12 mouse cellular contexts compared by ENCODE assay signal in genomic region chr10:90753106-90753505, GRCm38 (mm10).
DNase-seq lines count a peak whose midpoint lies in the region; TF ChIP-seq lines count a peak whose summit lies in the region.
"Had no signal": no experiment of that assay in that cellular context is flagged by ENCODE, and none has a peak within 500 bp of the region (broad histone marks: within the 10 kb centered on the region; RNA-seq: fewer than 3 reads in every experiment).

No protein-coding gene starts in this region.

- DNase-seq in gastrocnemius, adult 2 months = peak; percentile 22
- no peak for DNase-seq in gastrocnemius, postnatal 25 days
- DNase-seq in 3T3-L1 (ENCODE audit: low read depth, low spot score) = peak; percentile 30
- DNase-seq in cerebellum, postnatal 14 days = peak; percentile 90 to 91
- DNase-seq in left cerebral cortex, adult 18-20 months (ENCODE audit: low spot score in 2 of 2) = peak; percentile 66 to 78
- DNase-seq in embryo, embryonic 10.5 days (ENCODE audit: low spot score) = no peak
- no peak for DNase-seq in adrenal gland, postnatal 36 days
- no peak for DNase-seq in spleen, adult 12 weeks (ENCODE audit: low spot score)

- no peak overlapping the region for H3K4me3 ChIP-seq in gastrocnemius, adult 2 months
- H3K4me3 ChIP-seq: heart, adult 2 months; lung, embryonic 15.5 days; myocyte had no signal

- TF ChIP-seq CTCF in gastrocnemius, adult 2 months (IDR thresholded peaks at IDR 0.05) = no peak

- intact Hi-C loops in gastrocnemius, adult 2 months (cut with DNase I) = no loop called here

- no peak overlapping the region for H3K27ac ChIP-seq in gastrocnemius, adult 2 months
- H3K27ac ChIP-seq: heart, adult 2 months; kidney, postnatal 0 days; lung, embryonic 15.5 days had no signal

Comparison
In these comparisons a context has a peak if more than half of its experiments do, and no peak if none do; other contexts are left out.
1. DNase-seq: peak in gastrocnemius, adult 2 months (single experiment), 3T3-L1 (single experiment), cerebellum, postnatal 14 days (2 of 2) and left cerebral cortex, adult 18-20 months (2 of 2); none in gastrocnemius, postnatal 25 days (single experiment), embryo, embryonic 10.5 days (single experiment), adrenal gland, postnatal 36 days (0 of 2) and spleen, adult 12 weeks (single experiment).